Mouse (Mus musculus) megakaryocyte, embryonic 14.5 days (primary cell): Measurements from ENCODE around the gene Fbxo4. TPM values are rescaled to one million over a fixed set of nuclear protein-coding genes. Genes with fewer than 3 reads are reported as not detected.

Experiments
- H3K27me3 ChIP-seq: replicated peaks from 2 replicates; pipeline ENCODE3; 2012; ENCODE audit warnings: inconsistent platforms
- H3K36me3 ChIP-seq: replicated peaks from 2 replicates; pipeline ENCODE3; 2012; ENCODE audit warnings: low read length, inconsistent platforms, mixed read lengths
- H3K4me1 ChIP-seq: 2 replicates; pipeline ENCODE4 v1.6.1; 2012; ENCODE audit warnings: inconsistent platforms
- H3K4me3 ChIP-seq: replicated peaks from 2 replicates; pipeline ENCODE3; 2012; ENCODE audit warnings: moderate library complexity, mild to moderate bottlenecking, inconsistent platforms
- H3K9me3 ChIP-seq: 2 replicates; pipeline ENCODE4 v1.6.1; 2012; ENCODE audit warnings: inconsistent platforms
- FLI1 ChIP-seq: IDR thresholded peaks from 2 replicates; pipeline ENCODE4 v1.6.1; 2012; ENCODE audit warnings: low read length, inconsistent platforms, mixed read lengths
- GATA1 ChIP-seq: IDR thresholded peaks from 3 replicates; pipeline ENCODE4 v1.6.1; 2012; ENCODE audit warnings: mixed read lengths, low read length, inconsistent platforms, borderline replicate concordance
- polyA plus RNA-seq: library from polyadenylated mRNA; stranded (reverse); fragments of >175 nt; gene quantifications from 2 replicates; pipeline ENCODE4 v1.2.3, GENCODE M21; 2012; ENCODE audit warnings: low replicate concordance; ENCODE audit not compliant: insufficient read depth

Fbxo4 gene
- polyA plus RNA-seq: 1.6 TPM in 1 of 2 replicates, not detected in the other

DNA sequence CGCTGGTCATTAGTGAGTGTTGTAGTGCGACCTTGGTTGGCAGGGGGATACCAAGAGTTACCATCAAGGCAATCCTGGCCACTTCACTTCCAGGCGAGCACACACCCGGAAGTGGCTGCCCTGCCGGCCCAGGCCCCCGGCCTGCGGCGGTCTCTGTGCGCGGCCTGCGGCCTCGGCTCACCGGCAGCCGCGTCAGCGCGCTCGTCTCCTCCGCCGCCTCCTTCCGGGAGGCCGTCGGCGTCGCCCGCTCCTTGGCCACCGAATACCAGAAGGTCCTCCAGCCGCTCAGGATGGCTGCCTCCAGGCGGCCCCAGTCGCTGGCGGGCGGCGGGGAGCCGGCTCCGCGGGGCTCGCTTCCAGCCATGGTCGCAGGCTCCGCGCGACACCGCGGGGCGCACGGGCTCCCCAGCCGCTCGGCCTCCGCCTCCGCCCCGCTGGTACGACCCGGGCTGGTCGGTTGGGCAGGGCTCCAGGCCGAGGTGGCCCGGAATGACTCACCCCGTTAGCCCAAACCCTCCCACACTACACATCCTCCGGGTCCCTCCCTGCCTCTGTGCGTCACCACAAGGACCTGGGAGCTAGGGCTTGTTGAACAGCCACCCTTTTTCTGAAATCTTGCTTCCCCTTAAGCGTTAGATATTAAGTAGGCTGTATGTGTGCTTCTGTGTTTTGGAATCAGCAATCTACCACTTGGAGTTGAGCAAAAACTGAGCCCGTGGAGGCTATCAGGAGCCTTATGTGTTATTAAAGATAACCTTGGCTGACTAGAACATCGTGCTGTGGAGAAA lies at the start of gene Fbxo4:
Gene Fbxo4 (minus strand): TSS at position 513 of the 788 bp plus-strand sequence.
- Histone ChIP-seq H3K36me3 (peaks cover 39% of the 10 kb centered on the region), H3K4me1 (peaks cover 13% of the 10 kb centered on the region), H3K27me3 (no peaks in the 10 kb centered on the region), H3K4me3 (peak within 1 kb of the TSS; percentile 93), H3K9me3 (no peaks in the 10 kb centered on the region)
- TF ChIP-seq FLI1 (no peak), GATA1 (no peak)

- Histone ChIP-seq H3K9me3 (no peaks in the 10 kb centered on the region), H3K36me3 (no peaks in the 10 kb centered on the region), H3K4me1 (peaks cover 52% of the 10 kb centered on the region), H3K27me3 (no peaks in the 10 kb centered on the region), H3K4me3 (no peak overlapping the region)
- TF ChIP-seq FLI1: no peak
- no peak for TF ChIP-seq GATA1
Observed at GRCm38 (mm10) chr15:4028960-4029359, 49.6 kb upstream of the Fbxo4 start.

DNA sequence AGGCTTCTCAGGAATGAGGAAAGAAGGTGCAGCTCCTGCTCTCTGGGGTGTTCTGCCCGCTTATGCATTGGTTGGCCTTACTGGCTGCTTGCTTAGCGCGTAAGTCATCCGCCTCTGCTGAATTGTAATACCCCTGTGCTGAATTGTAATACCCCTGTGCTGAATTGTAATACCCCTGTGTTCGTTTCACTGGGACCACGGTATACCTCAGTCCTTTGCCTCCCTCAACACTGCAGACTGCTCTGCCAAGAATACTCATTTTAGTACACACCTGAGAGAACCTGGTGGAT lies 49.0 kb upstream of the Fbxo4 start:
- Histone ChIP-seq H3K4me1 (peaks cover 49% of the 10 kb centered on the region), H3K27me3 (no peaks in the 10 kb centered on the region), H3K4me3 (no peak overlapping the region), H3K36me3 (no peaks in the 10 kb centered on the region), H3K9me3 (no peaks in the 10 kb centered on the region)
- TF ChIP-seq FLI1 (no peak), GATA1 (no peak)

- TF ChIP-seq GATA1: no peak
- no peak for TF ChIP-seq FLI1
- Histone ChIP-seq H3K9me3 (no peaks in the 10 kb centered on the region), H3K27me3 (no peaks in the 10 kb centered on the region), H3K4me3 (peak overlapping the region; percentile 97), H3K4me1 (peaks cover 47% of the 10 kb centered on the region), H3K36me3 (no peaks in the 10 kb centered on the region)
Observed at GRCm38 (mm10) chr15:4027671-4028410, 48.5 kb upstream of the Fbxo4 start.

DNA sequence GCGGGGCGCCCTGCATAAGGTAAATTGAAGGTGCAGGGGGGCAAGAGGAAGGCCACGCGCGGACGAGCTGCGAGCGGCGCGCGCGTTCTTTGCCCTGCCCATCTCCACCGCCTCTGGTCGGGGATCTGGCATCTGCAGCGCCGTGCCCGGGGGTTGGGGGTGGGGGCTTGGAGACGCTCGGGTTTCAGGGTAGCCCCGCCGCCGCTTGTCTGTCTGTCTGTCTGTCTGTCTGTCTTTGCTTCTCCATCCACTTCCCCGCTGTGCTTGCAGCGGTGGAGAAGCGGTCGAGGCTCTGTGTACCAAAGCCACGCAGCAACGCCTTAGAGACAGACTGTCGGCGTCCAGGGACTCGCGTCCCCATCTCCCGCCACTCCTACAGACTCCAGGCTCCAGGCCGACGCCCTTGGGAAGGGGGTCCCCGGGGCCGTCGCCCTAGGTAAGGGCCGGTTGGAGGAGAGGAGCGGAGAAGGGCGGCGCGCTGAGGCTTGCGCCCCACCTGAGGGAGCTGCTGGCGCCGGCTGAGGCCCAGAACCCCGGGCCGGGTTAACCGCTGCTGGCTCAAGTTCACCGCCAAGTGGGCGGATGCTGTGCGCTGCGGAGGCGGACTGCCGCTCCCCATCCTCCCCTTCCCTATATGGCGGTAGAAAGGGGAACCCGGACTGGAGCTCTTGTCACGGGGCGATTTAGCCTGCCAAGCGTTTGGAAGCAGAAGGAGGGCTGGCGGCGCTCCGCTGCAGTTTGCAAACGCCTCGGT lies 47.6 kb upstream of the Fbxo4 start:
- no peaks in the 10 kb centered on the region for H3K9me3 ChIP-seq
- no peaks in the 10 kb centered on the region for H3K36me3 ChIP-seq
- peak overlapping the region; percentile 97 for H3K4me3 ChIP-seq
- H3K27me3 ChIP-seq: no peaks in the 10 kb centered on the region
- TF ChIP-seq FLI1 (no peak), GATA1 (no peak)
- H3K4me1 ChIP-seq: peaks cover 44% of the 10 kb centered on the region

DNA sequence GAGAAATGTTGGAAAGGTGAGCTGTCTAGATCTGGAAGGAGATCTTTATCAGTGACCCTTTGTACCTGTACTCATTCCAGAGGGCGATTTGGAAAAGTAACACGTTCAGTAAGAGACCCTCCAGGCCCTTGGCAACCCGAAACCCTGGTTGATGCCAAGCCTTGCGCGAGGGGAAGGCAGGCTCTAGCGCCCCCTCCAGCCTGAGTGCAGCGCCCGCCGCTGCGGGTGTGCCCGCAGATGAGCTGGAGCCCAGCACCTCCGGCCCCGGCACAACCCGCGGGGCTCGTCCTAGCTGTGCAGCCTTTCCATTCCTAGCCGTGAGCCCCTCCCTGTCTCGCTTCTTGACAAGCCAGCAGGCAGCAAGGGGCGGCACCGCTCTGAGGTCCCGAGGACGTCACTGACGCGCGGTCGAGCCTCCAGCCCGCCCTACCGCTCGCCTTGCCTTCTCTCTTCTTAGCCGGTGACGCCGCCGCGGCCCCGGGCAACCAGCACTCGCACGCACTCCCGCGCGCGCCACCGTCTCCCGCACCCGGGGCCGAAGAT lies 46.9 kb upstream of the Fbxo4 start, which contains the start of gene Oxct1:
Gene Oxct1 (plus strand): TSS at position 153 of the 543 bp plus-strand sequence.
- H3K4me1 ChIP-seq: peaks cover 45% of the 10 kb centered on the region
- H3K4me3 ChIP-seq: peak within 1 kb of the TSS; percentile 97
- H3K9me3 ChIP-seq: no peaks in the 10 kb centered on the region
- no peaks in the 10 kb centered on the region for H3K36me3 ChIP-seq
- H3K27me3 ChIP-seq: no peaks in the 10 kb centered on the region
- TF ChIP-seq FLI1 (no peak), GATA1 (no peak)

DNA sequence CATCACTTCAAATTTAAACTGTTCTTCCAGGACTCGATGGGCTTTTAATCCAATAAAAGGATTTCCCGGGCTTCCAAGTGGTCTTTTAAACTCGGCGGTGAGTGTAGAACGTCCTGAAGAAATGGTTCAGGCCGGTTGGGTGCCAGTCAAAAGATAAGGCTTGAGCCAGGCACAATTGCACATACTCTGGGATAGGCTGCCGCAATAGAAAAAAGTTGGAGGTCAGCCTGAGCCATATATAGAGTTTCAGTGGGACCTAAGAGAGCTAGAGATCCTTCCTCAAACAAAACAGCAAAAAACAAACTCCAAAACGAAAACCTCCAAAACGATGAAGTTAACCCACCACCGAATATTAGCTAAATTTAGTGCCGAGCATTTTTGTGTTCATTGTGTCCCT lies 46.1 kb upstream of the Fbxo4 start:
- Histone ChIP-seq H3K4me1 (peaks cover 51% of the 10 kb centered on the region), H3K36me3 (no peaks in the 10 kb centered on the region), H3K9me3 (no peaks in the 10 kb centered on the region), H3K27me3 (no peaks in the 10 kb centered on the region), H3K4me3 (peak overlapping the region; percentile 97)
- TF ChIP-seq FLI1 (no peak), GATA1 (no peak)

- H3K36me3 ChIP-seq: no peaks in the 10 kb centered on the region
- TF ChIP-seq FLI1: no peak
- H3K4me3 ChIP-seq: no peak overlapping the region
- H3K4me1 ChIP-seq: peaks cover 51% of the 10 kb centered on the region
- no peaks in the 10 kb centered on the region for H3K9me3 ChIP-seq
- no peaks in the 10 kb centered on the region for H3K27me3 ChIP-seq
Observed at GRCm38 (mm10) chr15:4024726-4025507, 45.5 kb upstream of the Fbxo4 start.

DNA sequence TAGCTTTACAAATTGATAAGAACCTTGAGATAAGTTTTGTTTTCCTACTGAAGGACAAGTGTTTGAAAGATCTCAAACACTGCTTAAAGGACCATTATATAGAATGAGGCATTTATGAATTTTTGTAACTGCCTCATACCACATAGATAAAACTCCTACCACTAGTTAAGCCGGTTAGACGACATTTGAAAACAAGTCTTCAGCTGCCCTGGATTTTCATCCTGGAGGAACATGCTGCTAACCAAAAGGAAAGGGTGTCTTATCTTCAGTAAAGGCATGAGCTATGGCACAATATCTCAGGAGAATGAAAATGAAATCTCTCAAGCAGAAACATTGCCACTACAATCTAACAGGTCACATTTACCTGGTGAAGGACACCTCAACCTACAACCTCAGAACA lies 44.4 kb upstream of the Fbxo4 start:
- Histone ChIP-seq H3K36me3 (no peaks in the 10 kb centered on the region), H3K4me1 (peaks cover 51% of the 10 kb centered on the region), H3K27me3 (no peaks in the 10 kb centered on the region), H3K9me3 (no peaks in the 10 kb centered on the region), H3K4me3 (no peak overlapping the region)
- TF ChIP-seq FLI1: no peak
- TF ChIP-seq GATA1: no peak
